16 mouse cellular contexts compared by ENCODE assay signal in genomic region chrX:159995808-159996207, GRCm38 (mm10).
"Had no signal": no experiment of that assay in that cellular context is flagged by ENCODE, and none has a peak within 500 bp of the region (broad histone marks: within the 10 kb centered on the region; RNA-seq: fewer than 3 reads in every experiment).

No protein-coding gene starts in this region.

- H3K36me3 ChIP-seq: neural tube, embryonic 13.5 days; neural tube, embryonic 15.5 days; stomach, embryonic 15.5 days had no signal

- H3K4me3 ChIP-seq: neural tube, embryonic 13.5 days; neural tube, embryonic 15.5 days; stomach, embryonic 15.5 days had no signal

- H3K9me3 ChIP-seq: neural tube, embryonic 13.5 days; neural tube, embryonic 15.5 days; stomach, embryonic 15.5 days had no signal

- DNase-seq: retina, postnatal 1 day; right cerebral cortex, adult 18-20 months; right cerebral cortex, postnatal 14 days; right cerebral cortex, postnatal 25 days; right cerebral cortex, postnatal 4 days; spleen, adult 18-20 months; thymus, adult 18-20 months; thymus, adult 2 months; thymus, postnatal 14 days; thymus, postnatal 25 days; thymus, postnatal 36 days; thymus, postnatal 4 days had no signal

- H3K27ac ChIP-seq: neural tube, embryonic 13.5 days; neural tube, embryonic 15.5 days; stomach, embryonic 15.5 days; stomach, postnatal 0 days had no signal

- H3K9ac ChIP-seq: neural tube, embryonic 13.5 days; neural tube, embryonic 15.5 days; stomach, embryonic 15.5 days had no signal

- H3K27me3 ChIP-seq: stomach, embryonic 15.5 days had no signal

- H3K4me1 ChIP-seq: neural tube, embryonic 13.5 days; neural tube, embryonic 15.5 days; stomach, embryonic 15.5 days had no signal
